Mouse (Mus musculus) granulocyte monocyte progenitor cell, adult 5-6 weeks (primary cell): ENCODE measurements around the gene Gm14137. TPM values are rescaled to one million over a fixed set of nuclear protein-coding genes. Genes with fewer than 3 reads are reported as not detected.
A peak's percentile ranks its signal among the peaks of the same experiment; 100 is the strongest.

Source experiments
- ATAC-seq: replicated peaks from 2 replicates; pipeline ENCODE4 v1.8.0; 2016; ENCODE audit warnings: mild to moderate bottlenecking, moderate TSS enrichment, inconsistent platforms; ENCODE audit not compliant: poor library complexity, severe bottlenecking
- total RNA-seq, 2 experiments: library from RNA; stranded (forward) in 1 of 2; stranded (reverse) in 1 of 2; fragments of 200-712, 200-1000 nt in 1 of 2; fragments of >200 nt in 1 of 2; fragmentation: Nextera tagmentation in 1 of 2; gene quantifications; 2 replicates each; pipeline ENCODE4 v1.2.3; 2014 to 2017

The Gm14137 gene
- total RNA-seq, 2 experiments from 2014 or later = not detected

DNA sequence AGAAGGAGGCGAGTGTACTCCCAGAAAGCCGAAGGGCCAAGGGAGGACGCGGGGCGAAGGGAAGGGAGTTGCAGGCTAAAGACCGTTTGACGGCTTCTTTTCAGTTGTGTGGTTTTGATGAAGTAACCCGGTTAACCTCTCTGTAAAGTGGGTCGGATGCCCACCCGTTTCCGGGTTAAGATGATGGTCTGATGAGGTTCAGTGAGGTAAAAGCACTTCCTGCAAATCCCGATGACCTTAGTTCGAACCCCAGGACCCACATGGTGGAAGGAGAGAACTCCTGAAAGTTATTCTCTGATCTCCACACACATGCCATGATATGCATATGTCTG lies 34.8 kb downstream of the Gm14137 start:
- ATAC-seq = peak; percentile 36

Other genes starting within 250 kb of the Gm14137 start
- gene Chst14, start 248.0 kb upstream of the Gm14137 start, total RNA-seq (2014; fragmentation: Nextera tagmentation) = 8.4 and 11.4 TPM in 2 replicates
- gene Chst14, start 248.0 kb upstream of the Gm14137 start, total RNA-seq (2017) = 1.4 and 1.5 TPM in 2 replicates
- 11.5 and 18.3 TPM in 2 replicates for gene Ccdc32, start 145.1 kb upstream of the Gm14137 start, total RNA-seq (2014; fragmentation: Nextera tagmentation)
- gene Ccdc32, start 145.1 kb upstream of the Gm14137 start, total RNA-seq (2017) = 14.4 and 15.7 TPM in 2 replicates
- 15.8 and 16.0 TPM in 2 replicates for gene Rpusd2, start 139.7 kb upstream of the Gm14137 start, total RNA-seq (2014; fragmentation: Nextera tagmentation)
- 15.0 and 15.8 TPM in 2 replicates for gene Rpusd2, start 139.7 kb upstream of the Gm14137 start, total RNA-seq (2017)
- 42.2 and 46.8 TPM in 2 replicates for gene Knl1, start 127.4 kb upstream of the Gm14137 start, total RNA-seq (2014; fragmentation: Nextera tagmentation)
- 71.1 and 76.1 TPM in 2 replicates for gene Knl1, start 127.4 kb upstream of the Gm14137 start, total RNA-seq (2017)
- gene Rad51, start 61.7 kb upstream of the Gm14137 start, total RNA-seq (2014; fragmentation: Nextera tagmentation) = 50.7 and 71.9 TPM in 2 replicates
- 32.2 and 36.3 TPM in 2 replicates for gene Rad51, start 61.7 kb upstream of the Gm14137 start, total RNA-seq (2017)
- 25.4 and 27.2 TPM in 2 replicates for gene Rmdn3, start 17.5 kb upstream of the Gm14137 start, total RNA-seq (2014; fragmentation: Nextera tagmentation)
- gene Rmdn3, start 17.5 kb upstream of the Gm14137 start, total RNA-seq (2017) = 31.6 and 34.3 TPM in 2 replicates
- gene Gchfr, start 6.7 kb upstream of the Gm14137 start, total RNA-seq (2014; fragmentation: Nextera tagmentation) = 1.3 TPM in 1 of 2 replicates, not detected in the other
- gene Gchfr, start 6.7 kb upstream of the Gm14137 start, total RNA-seq (2017) = 1.2 TPM in 1 of 2 replicates, not detected in the other
- 49.0 and 76.4 TPM in 2 replicates for gene Zfyve19, start 34.1 kb downstream of the Gm14137 start, total RNA-seq (2014; fragmentation: Nextera tagmentation)
- gene Zfyve19, start 34.1 kb downstream of the Gm14137 start, total RNA-seq (2017) = 66.1 and 83.0 TPM in 2 replicates
- 18.6 and 22.0 TPM in 2 replicates for gene Dnajc17, start 34.3 kb downstream of the Gm14137 start, total RNA-seq (2014; fragmentation: Nextera tagmentation)
- gene Dnajc17, start 34.3 kb downstream of the Gm14137 start, total RNA-seq (2017) = 57.1 and 60.6 TPM in 2 replicates
- gene Ppp1r14d, start 55.4 kb downstream of the Gm14137 start, total RNA-seq (2014; fragmentation: Nextera tagmentation) = not detected in 2 replicates
- gene Ppp1r14d, start 55.4 kb downstream of the Gm14137 start, total RNA-seq (2017) = not detected in 2 replicates
- not detected in 2 replicates for gene Spint1, start 62.9 kb downstream of the Gm14137 start, total RNA-seq (2014; fragmentation: Nextera tagmentation)
- 0.15 TPM in 1 of 2 replicates, not detected in the other for gene Spint1, start 62.9 kb downstream of the Gm14137 start, total RNA-seq (2017)
- gene Rhov, start 96.8 kb downstream of the Gm14137 start, total RNA-seq (2014; fragmentation: Nextera tagmentation) = not detected in 2 replicates
- 0.26 and 0.65 TPM in 2 replicates for gene Rhov, start 96.8 kb downstream of the Gm14137 start, total RNA-seq (2017)
- 11.3 and 14.8 TPM in 2 replicates for gene Vps18, start 114.2 kb downstream of the Gm14137 start, total RNA-seq (2014; fragmentation: Nextera tagmentation)
- 17.2 and 21.1 TPM in 2 replicates for gene Vps18, start 114.2 kb downstream of the Gm14137 start, total RNA-seq (2017)
- gene Dll4, start 151.3 kb downstream of the Gm14137 start, total RNA-seq (2014; fragmentation: Nextera tagmentation) = not detected in 2 replicates
- gene Dll4, start 151.3 kb downstream of the Gm14137 start, total RNA-seq (2017) = not detected in 2 replicates
- not detected in 2 replicates for gene Chac1, start 176.7 kb downstream of the Gm14137 start, total RNA-seq (2014; fragmentation: Nextera tagmentation)
- not detected in 2 replicates for gene Chac1, start 176.7 kb downstream of the Gm14137 start, total RNA-seq (2017)